Mouse (Mus musculus) midbrain, postnatal 0 days (tissue): Measurements from ENCODE around the gene Klhdc8a. TPM values are rescaled to one million over a fixed set of nuclear protein-coding genes. Genes with fewer than 3 reads are reported as not detected.

Experiments
- ATAC-seq: fragments of 200-750 bp; cut with Nextera tagmentation; 2 replicates; pipeline ENCODE4 v1.8.0; 2017; ENCODE audit warnings: moderate number of reproducible peaks, mild to moderate bottlenecking, moderate TSS enrichment, moderate library complexity; ENCODE audit not compliant: low FRiP score
- DNase-seq: peaks from one replicate; pipeline ENCODE4 v3.0.0-alpha.2; 2015; ENCODE audit warnings: low spot score
- H3K27ac ChIP-seq: fragments of 300-500 bp; sonication (generic); 2 replicates; pipeline ENCODE4 v1.5.1; 2014; ENCODE audit warnings: low read depth, mild to moderate bottlenecking, low read length, mixed read lengths
- H3K27me3 ChIP-seq: fragments of 300-500 bp; sonication (generic); 2 replicates; pipeline ENCODE4 v1.6.1; 2014; ENCODE audit warnings: low read length, control low read depth, mixed read lengths; ENCODE audit not compliant: insufficient read depth
- H3K36me3 ChIP-seq: fragments of 300-500 bp; sonication (generic); 2 replicates; pipeline ENCODE4 v1.6.1; 2014; ENCODE audit warnings: low read length, control low read depth, mixed read lengths; ENCODE audit not compliant: insufficient read depth
- H3K4me1 ChIP-seq: fragments of 300-500 bp; sonication (generic); 2 replicates; pipeline ENCODE4 v1.6.1; 2014; ENCODE audit warnings: mild to moderate bottlenecking, control low read depth, antibody characterized with exemption, low read length, mixed read lengths; ENCODE audit not compliant: insufficient read depth
- H3K4me2 ChIP-seq: fragments of 300-500 bp; sonication (generic); 2 replicates; pipeline ENCODE4 v1.6.1; 2014; ENCODE audit warnings: low read depth, mild to moderate bottlenecking, low read length, mixed read lengths; ENCODE audit not compliant: poor library complexity, severe bottlenecking
- H3K4me3 ChIP-seq: fragments of 300-500 bp; sonication (generic); 2 replicates; pipeline ENCODE4 v1.5.1; 2014; ENCODE audit warnings: low read depth, mild to moderate bottlenecking, low read length, moderate library complexity
- H3K9ac ChIP-seq: fragments of 300-500 bp; sonication (generic); replicated peaks from 2 replicates; pipeline ENCODE4 v1.6.1; 2014; ENCODE audit warnings: mild to moderate bottlenecking, low read length, moderate library complexity, mixed read lengths; ENCODE audit not compliant: poor library complexity, severe bottlenecking
- H3K9me3 ChIP-seq: fragments of 300-500 bp; sonication (generic); 2 replicates; pipeline ENCODE4 v1.6.1; 2016; ENCODE audit warnings: low read length, control low read depth
- CTCF ChIP-seq: IDR thresholded peaks from 2 replicates; pipeline ENCODE4 v1.5.1; 2016; ENCODE audit warnings: antibody characterized with exemption, mild to moderate bottlenecking
- WGBS: fragments of 180-500 bp; shearing (Covaris S2); extraction: QIAGEN DNeasy Blood & Tissue Kit; methylation state at CpG from one replicate; pipeline ENCODE4 v1.1.7; 2014; 5-methylcytosine and 5-hydroxymethylcytosine counted together
- polyA plus RNA-seq: library from polyadenylated mRNA; unstranded; fragments of >200 nt; fragmentation: Nextera tagmentation; extraction: Ambion mirVana; gene quantifications from 2 replicates; pipeline ENCODE4 v1.2.1, GENCODE M21; 2015
- total RNA-seq: library from RNA; depleted of rRNA; stranded (reverse); fragments of >200 nt; gene quantifications from 2 replicates; pipeline ENCODE4 v1.2.3, GENCODE M21; 2014

Klhdc8a gene
- total and polyA plus RNA-seq, 2 experiments from 2014 or later, result 12.4 to 31.1 TPM

DNA sequence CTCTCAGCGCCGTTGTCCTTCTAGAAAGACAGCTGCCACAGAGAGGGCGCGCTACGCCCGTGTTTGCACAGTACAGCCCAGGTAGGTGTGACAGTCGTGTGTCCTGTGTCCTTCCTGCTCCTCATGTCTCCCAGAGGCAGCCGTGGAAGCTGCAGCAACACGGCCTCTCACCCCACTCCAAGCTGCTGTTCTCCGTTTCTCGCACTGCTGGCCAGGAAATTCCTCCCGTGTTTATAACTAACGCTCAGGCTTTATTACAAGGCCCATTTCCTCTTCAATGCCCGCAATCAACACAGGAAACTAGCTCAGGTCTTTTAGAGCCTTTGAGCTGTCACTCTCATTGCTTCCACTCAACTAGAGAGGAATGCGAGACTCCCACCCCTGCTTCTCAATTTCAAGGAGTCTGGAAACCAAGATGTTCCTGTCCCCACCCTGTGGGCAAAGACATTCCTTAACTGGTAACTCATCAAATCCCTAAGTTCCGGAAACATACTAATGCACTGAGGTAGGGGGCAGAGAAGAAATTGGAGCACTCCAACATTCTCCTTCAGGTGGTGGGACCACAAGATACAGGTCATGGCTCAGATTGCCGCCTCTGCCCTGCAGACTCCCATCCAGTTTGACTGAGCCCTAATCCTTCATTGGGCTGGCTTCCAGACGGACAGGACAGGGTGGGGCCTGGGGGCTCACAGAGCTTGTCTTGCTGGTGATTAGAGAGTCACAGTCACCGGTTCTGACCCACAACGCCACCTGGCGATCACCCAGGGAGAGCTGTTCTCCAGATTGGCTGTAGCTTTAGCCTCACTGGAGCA, 5.9 kb upstream of the Klhdc8a start:
- peaks cover 8% of the 10 kb centered on the region; the same call in 1 of the 2 replicates for H3K4me1 ChIP-seq
- H3K9ac ChIP-seq, result no peak overlapping the region
- WGBS, result 55% methylated on average over 21 of the region's 21 CpGs
- no peak overlapping the region for H3K27ac ChIP-seq
- no peak overlapping the region for H3K4me3 ChIP-seq
- peak; percentile 50 for TF ChIP-seq CTCF
- H3K36me3 ChIP-seq, result no peaks in the 10 kb centered on the region
- ATAC-seq (no peak), DNase-seq (peak; percentile 44)
- H3K27me3 ChIP-seq, result no peaks in the 10 kb centered on the region
- H3K9me3 ChIP-seq, result no peaks in the 10 kb centered on the region
- H3K4me2 ChIP-seq, result no peak overlapping the region

DNA sequence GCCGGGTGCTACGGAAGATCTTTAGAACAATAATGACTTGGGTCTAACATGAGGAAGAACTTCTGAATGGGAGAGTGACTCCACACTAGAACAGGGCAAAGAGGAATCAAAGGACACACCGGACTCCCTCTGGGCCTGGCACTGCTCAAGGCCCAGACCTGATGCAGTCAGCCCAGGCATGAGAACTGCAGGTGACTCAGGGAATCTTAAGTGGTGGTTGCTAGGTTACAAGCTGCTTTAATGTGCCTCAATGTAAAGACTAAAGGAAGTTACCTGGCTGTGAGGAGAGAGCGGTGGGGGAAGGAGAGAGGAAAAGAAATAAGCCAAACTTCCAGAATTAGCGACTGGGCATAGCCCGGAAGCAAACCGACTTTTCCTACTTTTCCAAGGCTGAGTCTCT, 2.9 kb upstream of the Klhdc8a start:
- Histone ChIP-seq H3K4me1 (peaks cover 15% of the 10 kb centered on the region), H3K27ac (no peak overlapping the region), H3K9ac (no peak overlapping the region), H3K27me3 (no peaks in the 10 kb centered on the region), H3K4me2 (no peak overlapping the region), H3K36me3 (no peaks in the 10 kb centered on the region), H3K4me3 (no peak overlapping the region), H3K9me3 (no peaks in the 10 kb centered on the region)
- no peak for DNase-seq
- no peak for ATAC-seq
- no peak for TF ChIP-seq CTCF
- WGBS, result 50% methylated on average over 7 of the region's 7 CpGs

DNA sequence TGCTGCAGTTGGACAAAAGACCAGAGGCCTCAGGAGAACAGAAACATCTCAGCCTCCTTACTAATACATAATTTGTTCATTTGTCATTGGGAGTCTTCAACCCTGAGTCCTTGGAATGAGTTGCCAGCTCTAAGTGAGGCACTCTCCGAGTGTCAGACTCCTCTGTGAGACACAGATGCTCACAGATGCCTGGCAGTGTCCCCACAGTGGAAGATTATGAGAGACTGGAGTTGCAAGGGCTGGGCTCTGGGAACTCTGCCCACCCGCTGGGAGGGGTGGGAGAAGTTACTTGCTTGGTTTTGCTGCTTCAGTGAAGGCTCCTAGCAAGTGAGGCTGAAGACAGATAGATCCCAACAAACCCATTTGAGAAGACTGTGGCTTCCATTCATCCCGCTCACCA, 2.4 kb upstream of the Klhdc8a start:
- no peak overlapping the region for H3K9ac ChIP-seq
- H3K27ac ChIP-seq, result no peak overlapping the region
- TF ChIP-seq CTCF, result no peak
- DNase-seq, result no peak
- H3K9me3 ChIP-seq, result no peaks in the 10 kb centered on the region
- no peaks in the 10 kb centered on the region for H3K27me3 ChIP-seq
- 63% methylated on average over 3 of the region's 3 CpGs for WGBS
- peaks cover 20% of the 10 kb centered on the region for H3K4me1 ChIP-seq
- H3K36me3 ChIP-seq, result no peaks in the 10 kb centered on the region
- ATAC-seq, result no peak
- no peak overlapping the region for H3K4me3 ChIP-seq
- no peak overlapping the region for H3K4me2 ChIP-seq

DNA sequence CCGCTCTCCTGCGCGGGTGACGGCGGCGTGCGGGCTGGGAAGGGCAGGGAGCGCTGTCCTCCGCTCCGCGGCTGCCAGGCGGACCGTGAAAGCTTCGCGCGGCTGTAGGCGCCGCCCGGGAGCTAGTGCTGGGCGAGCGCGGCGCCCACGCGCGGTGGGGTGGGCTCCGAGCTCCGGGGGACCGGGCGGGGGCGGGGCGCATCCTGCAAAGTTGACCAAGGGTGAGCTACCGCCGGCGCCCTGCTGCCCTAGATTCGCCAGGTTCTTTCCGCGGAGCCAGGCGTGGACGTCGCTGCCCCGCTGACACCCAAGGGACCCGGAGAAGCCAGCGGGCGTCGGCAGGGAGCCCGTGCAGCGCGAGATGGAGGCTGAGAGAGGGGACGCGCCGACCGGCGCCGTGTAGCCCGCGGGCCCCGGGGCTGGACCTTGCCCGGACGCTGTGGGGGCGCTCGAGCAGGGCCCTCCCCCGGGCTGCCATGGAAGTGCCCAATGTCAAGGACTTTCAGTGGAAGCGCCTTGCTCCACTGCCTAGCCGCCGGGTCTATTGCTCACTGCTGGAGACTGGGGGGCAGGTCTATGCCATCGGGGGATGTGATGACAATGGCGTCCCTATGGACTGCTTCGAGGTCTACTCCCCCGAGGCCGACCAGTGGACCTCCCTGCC, 507 bp downstream of the Klhdc8a start:
- WGBS, result under 1% methylated on average over 56 of the region's 71 CpGs
- H3K36me3 ChIP-seq, result no peaks in the 10 kb centered on the region
- ATAC-seq (peak; percentile 82), DNase-seq (no peak)
- peak overlapping the region; percentile 67 for H3K4me3 ChIP-seq
- H3K9ac ChIP-seq, result peak overlapping the region; percentile 93
- TF ChIP-seq CTCF, result no peak; the same call in 1 of the 2 replicates
- peaks cover 30% of the 10 kb centered on the region for H3K4me1 ChIP-seq
- H3K4me2 ChIP-seq, result peak overlapping the region; percentile 97
- H3K27ac ChIP-seq, result peak overlapping the region; percentile 83
- H3K27me3 ChIP-seq, result no peaks in the 10 kb centered on the region
- no peaks in the 10 kb centered on the region for H3K9me3 ChIP-seq

DNA sequence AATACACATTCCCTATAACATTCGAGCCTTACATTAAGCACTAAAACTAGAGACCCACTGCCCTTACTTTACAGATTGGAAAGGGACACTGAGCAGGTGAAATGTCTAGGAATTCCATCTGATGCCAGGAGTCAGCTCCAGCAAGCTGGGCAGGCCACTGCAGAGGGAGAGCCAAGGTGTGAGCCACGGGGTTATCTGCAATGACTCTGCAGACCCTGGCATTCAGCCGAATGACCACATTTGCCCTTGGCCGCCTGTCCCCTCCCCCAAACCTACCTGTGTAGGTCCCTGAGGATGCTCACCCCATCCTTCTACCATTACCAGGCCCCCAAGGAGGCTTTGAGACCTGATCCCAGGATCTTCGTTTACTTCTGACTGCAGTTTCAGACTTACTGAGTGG, 1.3 kb downstream of the Klhdc8a start:
- Histone ChIP-seq H3K4me1 (peaks cover 30% of the 10 kb centered on the region), H3K9ac (0 out of 2 replicates have a peak overlapping the region, but pooled peaks have one; percentile 29), H3K9me3 (no peaks in the 10 kb centered on the region), H3K36me3 (peaks cover 4% of the 10 kb centered on the region; the same call in 1 of the 2 replicates), H3K27ac (no peak overlapping the region), H3K4me3 (peak overlapping the region; percentile 67), H3K4me2 (peak overlapping the region; percentile 97), H3K27me3 (no peaks in the 10 kb centered on the region)
- WGBS, result 75% methylated on average over 5 of the region's 5 CpGs
- DNase-seq (no peak), ATAC-seq (no peak)
- TF ChIP-seq CTCF, result no peak

DNA sequence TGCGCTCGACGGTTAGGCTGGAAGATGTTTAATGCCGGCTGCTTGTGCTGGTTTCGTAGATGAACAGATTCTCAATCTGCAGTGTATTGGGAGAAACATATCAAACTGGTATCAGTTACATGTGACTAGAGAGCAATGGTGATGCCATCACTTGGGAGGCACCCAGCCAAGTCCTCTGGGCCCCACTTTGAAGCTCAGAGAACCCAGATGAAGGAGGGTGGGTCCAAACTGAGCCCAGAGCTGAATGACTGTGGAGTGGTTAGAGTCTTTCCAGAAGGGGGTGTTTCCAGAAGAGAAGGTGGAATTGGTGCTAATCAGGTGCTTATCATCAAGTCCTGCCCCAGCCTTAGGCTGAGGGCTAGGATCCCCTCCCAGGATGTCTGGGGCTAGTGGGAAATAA, 2.8 kb downstream of the Klhdc8a start:
- no peak overlapping the region for H3K27ac ChIP-seq
- ATAC-seq (no peak), DNase-seq (no peak)
- H3K9ac ChIP-seq, result peak overlapping the region; percentile 33; the same call in 1 of the 2 replicates
- peaks cover 5% of the 10 kb centered on the region; the same call in 1 of the 2 replicates for H3K36me3 ChIP-seq
- H3K4me3 ChIP-seq, result no peak overlapping the region
- peaks cover 25% of the 10 kb centered on the region for H3K4me1 ChIP-seq
- 84% methylated on average over 5 of the region's 5 CpGs for WGBS
- no peak for TF ChIP-seq CTCF
- peak overlapping the region; percentile 97 for H3K4me2 ChIP-seq
- H3K27me3 ChIP-seq, result no peaks in the 10 kb centered on the region
- no peaks in the 10 kb centered on the region for H3K9me3 ChIP-seq
